ENCODE assay signal across 9 mouse cellular contexts in the genomic region with DNA sequence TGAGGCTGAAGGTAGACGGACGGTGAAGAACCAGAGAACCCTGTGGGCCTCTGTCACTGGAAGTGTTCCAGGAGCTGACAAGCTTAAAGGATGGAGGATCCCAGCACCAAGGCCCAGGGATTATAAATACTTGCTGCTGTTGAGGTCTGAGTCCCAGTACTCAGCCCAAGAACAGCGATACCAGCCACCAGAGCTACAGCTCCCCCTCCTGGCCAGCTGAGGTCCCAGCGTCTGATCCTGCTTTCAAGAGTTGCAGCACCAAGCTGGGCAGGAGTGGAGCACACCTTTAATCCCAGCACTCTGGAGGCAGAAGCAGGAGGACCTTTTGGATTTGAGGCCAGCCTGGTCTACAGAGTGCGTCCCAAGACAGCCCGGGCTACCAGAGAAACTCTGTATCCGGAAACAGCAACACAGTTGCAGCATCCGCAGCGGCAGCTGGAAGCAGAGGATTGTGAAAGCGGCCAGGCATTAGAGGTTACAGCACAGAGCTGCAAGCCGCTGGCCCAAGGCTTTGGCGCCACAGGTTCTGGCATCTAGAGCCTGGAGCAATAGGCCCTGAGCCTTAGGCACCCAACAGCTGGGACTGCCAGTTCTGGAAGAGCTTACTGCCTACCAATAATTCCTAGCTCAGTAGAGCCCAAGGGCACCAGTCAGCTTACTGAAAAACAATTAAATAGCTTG. TPM values are rescaled to one million over a fixed set of nuclear protein-coding genes. Genes with fewer than 3 reads are reported as not detected.
DNase-seq lines count a peak whose midpoint lies in the region; ATAC-seq and TF ChIP-seq lines count a peak whose summit lies in the region.
"Had no signal": no experiment of that assay in that cellular context is flagged by ENCODE, and none has a peak within 500 bp of the region (broad histone marks: within the 10 kb centered on the region; RNA-seq: fewer than 3 reads in every experiment).

No protein-coding gene starts in this region.

- peak; percentile 24 to 55 for DNase-seq in spleen, adult 18-20 months
- no peak for DNase-seq in spleen, adult 12 weeks (ENCODE audit: low spot score)
- peak; percentile 67 for DNase-seq in embryonic facial prominence, embryonic 14.5 days (ENCODE audit: low spot score)
- DNase-seq in heart, adult 9 months (ENCODE audit: low spot score in 2 of 2), result peak; percentile 40 to 60
- peak; percentile 85 for DNase-seq in kidney, postnatal 0 days (ENCODE audit: low spot score)
- peak; percentile 62 for DNase-seq in liver, embryonic 11.5 days (ENCODE audit: low spot score)
- peak; percentile 71 for DNase-seq in neural tube, embryonic 10.5 days (ENCODE audit: extremely low spot score, low spot score)

- H3K9ac ChIP-seq in embryonic facial prominence, embryonic 14.5 days (ENCODE audit: low read depth, low read length), result no peak overlapping the region
- H3K9ac ChIP-seq in kidney, postnatal 0 days (ENCODE audit: low read depth, low read length), result no peak overlapping the region
- H3K9ac ChIP-seq in liver, embryonic 11.5 days (ENCODE audit: low read depth, low read length), result no peak overlapping the region
- no peak overlapping the region for H3K9ac ChIP-seq in stomach, embryonic 16.5 days (ENCODE audit: low read length)
- H3K9ac ChIP-seq: limb, embryonic 13.5 days had no signal

- no peak overlapping the region for H3K4me2 ChIP-seq in embryonic facial prominence, embryonic 14.5 days (ENCODE audit: low read depth, low read length)
- no peak overlapping the region for H3K4me2 ChIP-seq in kidney, postnatal 0 days (ENCODE audit: low read length)
- peak overlapping the region; percentile 36 for H3K4me2 ChIP-seq in liver, embryonic 11.5 days
- no peak overlapping the region for H3K4me2 ChIP-seq in stomach, embryonic 16.5 days (ENCODE audit: low read depth, low read length)
- H3K4me2 ChIP-seq: limb, embryonic 13.5 days had no signal

- WGBS in embryonic facial prominence, embryonic 14.5 days, result 36% methylated on average over 12 of the region's 12 CpGs
- 45% methylated on average over 12 of the region's 12 CpGs for WGBS in kidney, postnatal 0 days
- 26% methylated on average over 12 of the region's 12 CpGs for WGBS in liver, embryonic 11.5 days
- 43% methylated on average over 12 of the region's 12 CpGs for WGBS in stomach, embryonic 16.5 days

- peak; percentile 88 for TF ChIP-seq CTCF in kidney, postnatal 0 days (IDR thresholded peaks at IDR 0.05; ENCODE audit: low read depth)

- no peaks in the 10 kb centered on the region; the same call in 1 of the 2 replicates for H3K27me3 ChIP-seq in embryonic facial prominence, embryonic 14.5 days (replicated peaks; ENCODE audit: control insufficient read depth, insufficient read depth, low read length)
- H3K27me3 ChIP-seq in kidney, postnatal 0 days (ENCODE audit: insufficient read depth, low read length), result no peaks in the 10 kb centered on the region
- H3K27me3 ChIP-seq in liver, embryonic 11.5 days (replicated peaks; ENCODE audit: control insufficient read depth, insufficient read depth, low read length), result peaks cover 6% of the 10 kb centered on the region
- no peaks in the 10 kb centered on the region for H3K27me3 ChIP-seq in stomach, embryonic 16.5 days (ENCODE audit: control insufficient read depth, insufficient read depth, low read length)

- H3K9me3 ChIP-seq in embryonic facial prominence, embryonic 14.5 days (ENCODE audit: control insufficient read depth, low read length), result no peaks in the 10 kb centered on the region
- no peaks in the 10 kb centered on the region for H3K9me3 ChIP-seq in kidney, postnatal 0 days (replicated peaks; ENCODE audit: low read length)
- H3K9me3 ChIP-seq in liver, embryonic 11.5 days (ENCODE audit: control insufficient read depth, low read length), result no peaks in the 10 kb centered on the region
- H3K9me3 ChIP-seq in stomach, embryonic 16.5 days (replicated peaks; ENCODE audit: control insufficient read depth, low read length), result no peaks in the 10 kb centered on the region
- H3K9me3 ChIP-seq: limb, embryonic 13.5 days had no signal

- no peaks in the 10 kb centered on the region for H3K36me3 ChIP-seq in embryonic facial prominence, embryonic 14.5 days (ENCODE audit: control insufficient read depth, insufficient read depth, low read length)
- H3K36me3 ChIP-seq in kidney, postnatal 0 days (ENCODE audit: insufficient read depth, low read length), result no peaks in the 10 kb centered on the region
- no peaks in the 10 kb centered on the region for H3K36me3 ChIP-seq in liver, embryonic 11.5 days (ENCODE audit: control insufficient read depth, insufficient read depth, low read length)
- no peaks in the 10 kb centered on the region for H3K36me3 ChIP-seq in stomach, embryonic 16.5 days (ENCODE audit: control insufficient read depth, insufficient read depth, low read length)
- H3K36me3 ChIP-seq: limb, embryonic 13.5 days had no signal

- H3K4me3 ChIP-seq in embryonic facial prominence, embryonic 14.5 days (ENCODE audit: low read depth, low read length), result no peak overlapping the region
- no peak overlapping the region for H3K4me3 ChIP-seq in kidney, postnatal 0 days (replicated peaks; ENCODE audit: low read depth, low read length)
- H3K4me3 ChIP-seq in liver, embryonic 11.5 days (ENCODE audit: low read depth, low read length), result no peak overlapping the region
- no peak overlapping the region for H3K4me3 ChIP-seq in stomach, embryonic 16.5 days (replicated peaks; ENCODE audit: low read length)
- H3K4me3 ChIP-seq: limb, embryonic 13.5 days had no signal

- ATAC-seq in embryonic facial prominence, embryonic 14.5 days (ENCODE audit: low read depth), result peak; percentile 27; the same call in 1 of the 2 replicates
- peak; percentile 44 for ATAC-seq in kidney, postnatal 0 days (replicated peaks; ENCODE audit: low FRiP score, low read depth)
- ATAC-seq in liver, embryonic 11.5 days (replicated peaks; ENCODE audit: low FRiP score), result 0 out of 2 replicates have a peak, but pooled peaks have one; percentile 27
- peak; percentile 44; the same call in 1 of the 2 replicates for ATAC-seq in stomach, embryonic 16.5 days (ENCODE audit: insufficient read depth, low FRiP score)

- H3K4me1 ChIP-seq in embryonic facial prominence, embryonic 14.5 days (ENCODE audit: control insufficient read depth, insufficient read depth, low read length), result peaks cover 6% of the 10 kb centered on the region; the same call in 1 of the 2 replicates
- H3K4me1 ChIP-seq in kidney, postnatal 0 days (replicated peaks; ENCODE audit: insufficient read depth, low read length), result 0 out of 2 replicates have a peak, but pooled peaks cover 8% of the 10 kb centered on the region
- H3K4me1 ChIP-seq in liver, embryonic 11.5 days (replicated peaks; ENCODE audit: control insufficient read depth, insufficient read depth, low read length), result peaks cover 27% of the 10 kb centered on the region
- peaks cover 3% of the 10 kb centered on the region; the same call in 1 of the 2 replicates for H3K4me1 ChIP-seq in stomach, embryonic 16.5 days (ENCODE audit: control insufficient read depth, insufficient read depth, low read length)

- no peak overlapping the region for H3K27ac ChIP-seq in embryonic facial prominence, embryonic 14.5 days (replicated peaks; ENCODE audit: low read depth, low read length)
- no peak overlapping the region for H3K27ac ChIP-seq in kidney, postnatal 0 days
- no peak overlapping the region for H3K27ac ChIP-seq in liver, embryonic 11.5 days (ENCODE audit: low read depth, low read length)
- no peak overlapping the region for H3K27ac ChIP-seq in stomach, embryonic 16.5 days (ENCODE audit: low read length)
- H3K27ac ChIP-seq: limb, embryonic 13.5 days had no signal

RNA-seq across cellular contexts. Expression of gene Ddr1, which starts 32.0 kb away (rescaled TPM):
- polyA plus RNA-seq in embryonic facial prominence, embryonic 14.5 days (2014; fragmentation: Nextera tagmentation; extraction: Ambion mirVana), result 50.6 and 54.1 TPM in 2 replicates
- 89.1 and 94.3 TPM in 2 replicates for polyA plus RNA-seq in kidney, postnatal 0 days (2015; fragmentation: Nextera tagmentation; extraction: Ambion mirVana)
- polyA plus RNA-seq in liver, embryonic 11.5 days (2014; fragmentation: Nextera tagmentation; extraction: Ambion mirVana), result 13.2 and 15.9 TPM in 2 replicates
- polyA plus RNA-seq in stomach, embryonic 16.5 days (2015; fragmentation: Nextera tagmentation; extraction: Ambion mirVana), result 81.5 and 86.5 TPM in 2 replicates
